Mouse (Mus musculus) spleen, adult 2 months (tissue): ENCODE measurements around the gene Heatr3.

ENCODE experiments used
- CTCF ChIP-seq: fragments of 200-500 bp; IDR thresholded peaks from 2 replicates; pipeline ENCODE4 v1.5.1; 2011; ENCODE audit warnings: mild to moderate bottlenecking, inconsistent platforms; ENCODE audit not compliant: insufficient read depth, insufficient read length, insufficient replicate concordance; ENCODE audit errors: extremely low read depth
- POLR2A ChIP-seq: fragments of 200-500 bp; IDR thresholded peaks from 2 replicates; pipeline ENCODE4 v1.6.1; 2011; ENCODE audit warnings: low read depth, low read length, inconsistent platforms

GRCm38 (mm10) chr8:88109241-88109640, 28.4 kb upstream of the Heatr3 start:
- no peak for TF ChIP-seq CTCF
- no peak for TF ChIP-seq POLR2A
